In genomic region chr11:69090367-69090766, GRCm38 (mm10) we compare ENCODE assay signal across 8 mouse cellular contexts. TPM values are rescaled to one million over a fixed set of nuclear protein-coding genes. Genes with fewer than 3 reads are reported as not detected.
A peak's percentile ranks its signal among the peaks of the same experiment; 100 is the strongest.
DNase-seq lines count a peak whose midpoint lies in the region; ATAC-seq lines count a peak whose summit lies in the region.

No protein-coding gene starts in this region.

- H3K4me3 ChIP-seq in forebrain, embryonic 10.5 days, result peak overlapping the region; percentile 98; the same call in 1 of the 2 replicates
- no peak overlapping the region for H3K4me3 ChIP-seq in forebrain, embryonic 11.5 days (ENCODE audit: low read depth, low read length)
- H3K4me3 ChIP-seq in liver, embryonic 13.5 days (replicated peaks), result no peak overlapping the region

- no peak for ATAC-seq in forebrain, embryonic 11.5 days (replicated peaks; ENCODE audit: low FRiP score)
- ATAC-seq in liver, embryonic 13.5 days (ENCODE audit: low read depth), result no peak

- no peak overlapping the region for H3K9ac ChIP-seq in forebrain, embryonic 11.5 days (ENCODE audit: low read length)
- peak overlapping the region; percentile 100 for H3K9ac ChIP-seq in liver, embryonic 13.5 days

- no peaks in the 10 kb centered on the region for H3K9me3 ChIP-seq in forebrain, embryonic 10.5 days
- no peaks in the 10 kb centered on the region for H3K9me3 ChIP-seq in forebrain, embryonic 11.5 days (ENCODE audit: control insufficient read depth, low read length)
- no peaks in the 10 kb centered on the region for H3K9me3 ChIP-seq in liver, embryonic 13.5 days (replicated peaks)

- peaks cover 33% of the 10 kb centered on the region for H3K36me3 ChIP-seq in forebrain, embryonic 10.5 days (replicated peaks)
- H3K36me3 ChIP-seq in forebrain, embryonic 11.5 days (ENCODE audit: control insufficient read depth, insufficient read depth, low read length), result no peaks in the 10 kb centered on the region; the same call in 1 of the 2 replicates
- peaks cover 34% of the 10 kb centered on the region for H3K36me3 ChIP-seq in liver, embryonic 13.5 days

- no peaks in the 10 kb centered on the region for H3K27me3 ChIP-seq in forebrain, embryonic 10.5 days (ENCODE audit: poor library complexity, severe bottlenecking)
- no peaks in the 10 kb centered on the region for H3K27me3 ChIP-seq in forebrain, embryonic 11.5 days (ENCODE audit: control insufficient read depth, insufficient read depth, low read length)
- no peaks in the 10 kb centered on the region for H3K27me3 ChIP-seq in liver, embryonic 13.5 days

- no peak overlapping the region for H3K4me2 ChIP-seq in forebrain, embryonic 11.5 days (ENCODE audit: low read depth, low read length, severe bottlenecking)
- peak overlapping the region; percentile 98 for H3K4me2 ChIP-seq in liver, embryonic 13.5 days

- H3K4me1 ChIP-seq in forebrain, embryonic 10.5 days, result peaks cover 56% of the 10 kb centered on the region
- peaks cover 10% of the 10 kb centered on the region; the same call in 1 of the 2 replicates for H3K4me1 ChIP-seq in forebrain, embryonic 11.5 days (replicated peaks; ENCODE audit: control insufficient read depth, insufficient read depth, low read length)
- H3K4me1 ChIP-seq in liver, embryonic 13.5 days (replicated peaks), result peaks cover 63% of the 10 kb centered on the region

- WGBS in forebrain, embryonic 10.5 days, result 90% methylated on average over 6 of the region's 6 CpGs
- WGBS in forebrain, embryonic 11.5 days, result 71% methylated on average over 6 of the region's 6 CpGs
- WGBS in liver, embryonic 13.5 days (ENCODE audit: insufficient replicate concordance), result 73% methylated on average over 6 of the region's 6 CpGs

- H3K27ac ChIP-seq in forebrain, embryonic 10.5 days, result no peak overlapping the region
- H3K27ac ChIP-seq in forebrain, embryonic 11.5 days (ENCODE audit: low read depth, low read length), result no peak overlapping the region
- peak overlapping the region; percentile 94 for H3K27ac ChIP-seq in liver, embryonic 13.5 days

- no peak for DNase-seq in forebrain, embryonic 10.5 days (ENCODE audit: extremely low spot score, low spot score)
- no peak for DNase-seq in forebrain, embryonic 11.5 days (ENCODE audit: low spot score)
- peak; percentile 14 for DNase-seq in right cerebral cortex, postnatal 14 days
- no peak for DNase-seq in right cerebral cortex, adult 18-20 months
- no peak for DNase-seq in liver, embryonic 13.5 days
- DNase-seq in testis, postnatal 14 days (ENCODE audit: low spot score), result peak; percentile 6
- no peak for DNase-seq in Muller cell, postnatal 12 days (ENCODE audit: inconsistent ontology term)
- no peak for DNase-seq in lung, postnatal 4 days

RNA-seq across cellular contexts. Expression of gene Vamp2, which starts 2.1 kb away (rescaled TPM):
- polyA plus RNA-seq in forebrain, embryonic 10.5 days (2016; fragmentation: Nextera tagmentation; extraction: Ambion mirVana), result 51.3 and 57.6 TPM in 2 replicates
- polyA plus RNA-seq in forebrain, embryonic 11.5 days (2014; fragmentation: Nextera tagmentation; extraction: Ambion mirVana), result 95.9 and 98.4 TPM in 2 replicates
- polyA plus RNA-seq in liver, embryonic 13.5 days (2015; fragmentation: Nextera tagmentation; extraction: Ambion mirVana), result 12.5 and 15.9 TPM in 2 replicates

RNA-seq across cellular contexts. Expression of gene Per1, which starts 4.7 kb away (rescaled TPM):
- polyA plus RNA-seq in forebrain, embryonic 10.5 days (2016; fragmentation: Nextera tagmentation; extraction: Ambion mirVana), result 7.3 and 9.0 TPM in 2 replicates
- 8.2 and 10.0 TPM in 2 replicates for polyA plus RNA-seq in forebrain, embryonic 11.5 days (2014; fragmentation: Nextera tagmentation; extraction: Ambion mirVana)
- 1.9 TPM in 2 replicates for polyA plus RNA-seq in liver, embryonic 13.5 days (2015; fragmentation: Nextera tagmentation; extraction: Ambion mirVana)

RNA-seq across cellular contexts. Expression of gene Tmem107, which starts 19.8 kb away (rescaled TPM):
- polyA plus RNA-seq in forebrain, embryonic 10.5 days (2016; fragmentation: Nextera tagmentation; extraction: Ambion mirVana), result 60.8 and 61.0 TPM in 2 replicates
- polyA plus RNA-seq in forebrain, embryonic 11.5 days (2014; fragmentation: Nextera tagmentation; extraction: Ambion mirVana), result 60.3 and 60.6 TPM in 2 replicates
- 30.8 and 31.7 TPM in 2 replicates for polyA plus RNA-seq in liver, embryonic 13.5 days (2015; fragmentation: Nextera tagmentation; extraction: Ambion mirVana)

RNA-seq across cellular contexts. Expression of gene Hes7, which starts 29.8 kb away (rescaled TPM):
- polyA plus RNA-seq in forebrain, embryonic 10.5 days (2016; fragmentation: Nextera tagmentation; extraction: Ambion mirVana), result 0.16 and 0.17 TPM in 2 replicates
- 0.11 and 0.24 TPM in 2 replicates for polyA plus RNA-seq in forebrain, embryonic 11.5 days (2014; fragmentation: Nextera tagmentation; extraction: Ambion mirVana)
- 0.17 and 0.18 TPM in 2 replicates for polyA plus RNA-seq in liver, embryonic 13.5 days (2015; fragmentation: Nextera tagmentation; extraction: Ambion mirVana)

RNA-seq across cellular contexts. Expression of gene Borcs6, which starts 30.9 kb away (rescaled TPM):
- polyA plus RNA-seq in forebrain, embryonic 10.5 days (2016; fragmentation: Nextera tagmentation; extraction: Ambion mirVana), result 3.8 and 4.1 TPM in 2 replicates
- 7.9 and 9.2 TPM in 2 replicates for polyA plus RNA-seq in forebrain, embryonic 11.5 days (2014; fragmentation: Nextera tagmentation; extraction: Ambion mirVana)
- polyA plus RNA-seq in liver, embryonic 13.5 days (2015; fragmentation: Nextera tagmentation; extraction: Ambion mirVana), result 3.5 TPM in 2 replicates

Comparison
In these comparisons a context has a peak if more than half of its experiments do, and no peak if none do; other contexts are left out.
1. DNase-seq: peak in right cerebral cortex, postnatal 14 days (single experiment) and testis, postnatal 14 days (single experiment); none in forebrain, embryonic 10.5 days (single experiment), forebrain, embryonic 11.5 days (single experiment), right cerebral cortex, adult 18-20 months (single experiment), liver, embryonic 13.5 days (single experiment), Muller cell, postnatal 12 days (single experiment) and lung, postnatal 4 days (0 of 2).